Mouse (Mus musculus): ENCODE measurements around the gene Egfl6. TPM values are rescaled to one million over a fixed set of nuclear protein-coding genes. Genes with fewer than 3 reads are reported as not detected.

Gene Egfl6
- total RNA-seq (2014; rRNA removed; ENCODE audit: low replicate concordance) (not detected in 2 replicates), polyA plus RNA-seq (2015; fragmentation: Nextera tagmentation; extraction: Ambion mirVana) (0.64 and 0.86 TPM in 2 replicates)

DNA sequence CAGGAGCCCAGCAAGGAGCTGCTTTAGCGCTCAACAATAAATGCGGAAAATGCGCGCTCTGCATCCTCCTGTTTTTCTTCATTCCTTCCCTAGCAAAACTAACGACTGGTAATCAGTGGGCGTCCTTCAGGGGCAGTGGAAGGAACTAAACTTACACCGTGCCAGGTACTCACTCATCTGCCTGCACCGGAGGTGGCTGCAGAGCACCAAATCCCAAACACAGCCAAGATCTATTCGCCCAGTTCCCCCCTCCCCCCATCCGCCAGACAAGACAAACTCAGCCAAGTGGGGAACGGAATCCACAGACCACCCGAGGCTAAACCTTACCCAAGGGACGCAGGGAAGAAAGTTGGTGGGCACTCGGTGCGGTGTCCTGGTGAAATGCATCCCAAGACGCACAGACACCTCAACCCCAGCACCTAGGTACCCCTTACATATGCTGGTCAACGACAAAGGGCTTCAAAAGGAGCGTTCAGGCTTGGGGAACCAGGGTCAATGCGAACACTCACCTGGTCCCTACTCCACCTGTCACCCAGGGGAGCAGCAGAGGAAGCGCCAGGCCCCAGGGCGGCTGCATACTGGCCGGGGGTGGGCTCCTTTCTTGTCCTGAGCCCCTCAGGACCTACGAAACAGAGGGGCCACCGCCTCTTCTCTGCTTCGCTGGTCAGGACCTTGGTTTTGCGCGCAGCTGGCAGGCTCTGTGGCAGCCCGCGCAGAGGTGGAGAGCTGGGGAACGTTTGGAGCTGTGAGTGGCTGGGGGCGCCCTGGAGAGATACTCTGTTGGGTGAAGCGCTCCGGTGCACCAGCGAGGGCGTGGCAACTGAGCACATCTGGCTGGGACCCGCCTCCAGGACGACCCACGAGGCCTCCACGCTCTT, at the start of gene Egfl6:
Egfl6 (minus strand) TSS at position 774 of the 878 bp plus-strand sequence.
- no peak for ATAC-seq (ENCODE audit: insufficient read depth, low read depth)
- Histone ChIP-seq H3K27ac (ENCODE audit: low read depth) (no peak within 1 kb of the TSS), H3K4me1 (ENCODE audit: control insufficient read depth, insufficient read depth) (no peaks in the 10 kb centered on the region), H3K27me3 (ENCODE audit: control insufficient read depth, insufficient read depth, low read length) (peaks cover 10% of the 10 kb centered on the region; the same call in 1 of the 2 replicates), H3K9me3 (replicated peaks; ENCODE audit: control insufficient read depth, low read length) (no peaks in the 10 kb centered on the region), H3K4me3 (ENCODE audit: low read depth, low read length) (peak within 1 kb of the TSS; percentile 30), H3K4me2 (ENCODE audit: low read depth, low read length) (peak within 1 kb of the TSS; percentile 54), H3K36me3 (replicated peaks; ENCODE audit: control insufficient read depth, insufficient read depth, low read length) (no peaks in the 10 kb centered on the region), H3K9ac (replicated peaks; ENCODE audit: low read depth, low read length) (no peak within 1 kb of the TSS)
- TF ChIP-seq EP300 (IDR thresholded peaks at IDR 0.05; ENCODE audit: low read depth) (no peak), CTCF (IDR thresholded peaks at IDR 0.05; ENCODE audit: low read depth) (no peak)
- 17% methylated on average over 39 of the region's 39 CpGs for WGBS
- no peak for DNase-seq (ENCODE audit: low spot score)

DNA sequence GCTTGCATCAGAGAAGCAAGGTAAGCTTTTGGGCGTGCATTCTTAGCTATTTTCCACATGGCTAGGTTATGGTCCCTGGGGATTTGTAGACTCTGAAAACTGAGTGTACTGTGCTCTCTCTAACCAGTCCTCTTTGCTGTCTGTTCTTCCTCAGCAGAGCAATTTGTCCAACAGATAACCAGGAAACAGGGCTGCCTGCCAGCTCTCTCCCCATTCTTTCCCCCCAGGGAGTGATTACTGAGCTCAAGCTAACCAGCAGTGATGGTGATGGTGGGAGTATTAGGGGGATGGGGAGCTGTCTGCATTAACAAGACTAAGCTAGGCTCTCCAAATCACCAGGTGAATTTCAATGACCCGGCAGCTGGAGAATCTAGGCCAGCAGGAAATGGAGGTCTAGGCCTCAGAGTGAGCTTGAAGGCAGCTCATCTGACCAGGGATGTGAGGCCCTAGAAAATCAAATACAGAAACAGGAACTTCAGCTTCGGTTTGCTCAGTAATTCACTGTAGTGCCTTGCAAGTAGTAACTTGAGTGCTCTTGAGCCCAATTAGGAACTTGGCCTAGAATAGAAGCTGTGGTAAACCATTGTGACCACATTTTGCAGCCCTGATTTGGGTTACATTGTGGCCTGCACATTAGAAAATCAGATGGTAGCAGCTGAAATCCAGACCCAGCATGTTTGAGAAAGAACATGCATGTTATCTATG, 41.5 kb upstream of the Egfl6 start:
- TF ChIP-seq EP300 (IDR thresholded peaks at IDR 0.05; ENCODE audit: low read depth) (no peak), CTCF (IDR thresholded peaks at IDR 0.05; ENCODE audit: low read depth) (no peak)
- ATAC-seq (ENCODE audit: insufficient read depth, low read depth) (no peak), DNase-seq (ENCODE audit: low spot score) (no peak)
- H3K4me3 ChIP-seq (ENCODE audit: low read depth, low read length) = no peak overlapping the region
- WGBS = 47% methylated on average over 3 of the region's 3 CpGs
- no peak overlapping the region for H3K9ac ChIP-seq (replicated peaks; ENCODE audit: low read depth, low read length)
- no peak overlapping the region for H3K27ac ChIP-seq (ENCODE audit: low read depth)
- no peaks in the 10 kb centered on the region for H3K4me1 ChIP-seq (ENCODE audit: control insufficient read depth, insufficient read depth)
- no peaks in the 10 kb centered on the region for H3K9me3 ChIP-seq (replicated peaks; ENCODE audit: control insufficient read depth, low read length)
- H3K36me3 ChIP-seq (replicated peaks; ENCODE audit: control insufficient read depth, insufficient read depth, low read length) = no peaks in the 10 kb centered on the region
- no peaks in the 10 kb centered on the region for H3K27me3 ChIP-seq (ENCODE audit: control insufficient read depth, insufficient read depth, low read length)
- H3K4me2 ChIP-seq (ENCODE audit: low read depth, low read length) = no peak overlapping the region

DNA sequence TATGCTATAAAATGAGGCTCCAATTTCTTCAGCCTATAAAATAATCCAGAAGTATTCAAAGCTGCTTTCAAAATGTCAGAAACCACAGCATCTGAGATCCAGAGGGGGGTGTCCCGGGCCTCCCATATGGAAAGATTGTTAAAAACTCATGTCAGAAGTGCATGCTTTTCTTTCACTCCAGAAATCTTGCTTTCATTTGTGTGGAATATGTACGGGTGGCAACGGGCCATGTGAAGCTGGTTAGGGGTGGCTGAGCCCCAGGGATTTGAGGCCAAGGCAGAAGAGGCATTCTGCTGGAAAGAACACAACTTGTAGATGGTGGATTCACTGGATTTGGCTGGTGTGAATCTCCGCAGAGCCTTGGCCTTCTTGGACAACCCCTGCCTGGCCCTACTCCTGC, 40.7 kb upstream of the Egfl6 start:
- Histone ChIP-seq H3K9me3 (replicated peaks; ENCODE audit: control insufficient read depth, low read length) (no peaks in the 10 kb centered on the region), H3K4me2 (ENCODE audit: low read depth, low read length) (no peak overlapping the region), H3K27ac (ENCODE audit: low read depth) (no peak overlapping the region), H3K4me1 (ENCODE audit: control insufficient read depth, insufficient read depth) (no peaks in the 10 kb centered on the region), H3K4me3 (ENCODE audit: low read depth, low read length) (no peak overlapping the region), H3K9ac (replicated peaks; ENCODE audit: low read depth, low read length) (no peak overlapping the region), H3K27me3 (ENCODE audit: control insufficient read depth, insufficient read depth, low read length) (no peaks in the 10 kb centered on the region), H3K36me3 (replicated peaks; ENCODE audit: control insufficient read depth, insufficient read depth, low read length) (no peaks in the 10 kb centered on the region)
- ATAC-seq (ENCODE audit: insufficient read depth, low read depth) = no peak
- WGBS = 68% methylated on average over 4 of the region's 4 CpGs
- DNase-seq (ENCODE audit: low spot score) = no peak
- TF ChIP-seq CTCF (IDR thresholded peaks at IDR 0.05; ENCODE audit: low read depth) = no peak
- TF ChIP-seq EP300 (IDR thresholded peaks at IDR 0.05; ENCODE audit: low read depth) = no peak

DNA sequence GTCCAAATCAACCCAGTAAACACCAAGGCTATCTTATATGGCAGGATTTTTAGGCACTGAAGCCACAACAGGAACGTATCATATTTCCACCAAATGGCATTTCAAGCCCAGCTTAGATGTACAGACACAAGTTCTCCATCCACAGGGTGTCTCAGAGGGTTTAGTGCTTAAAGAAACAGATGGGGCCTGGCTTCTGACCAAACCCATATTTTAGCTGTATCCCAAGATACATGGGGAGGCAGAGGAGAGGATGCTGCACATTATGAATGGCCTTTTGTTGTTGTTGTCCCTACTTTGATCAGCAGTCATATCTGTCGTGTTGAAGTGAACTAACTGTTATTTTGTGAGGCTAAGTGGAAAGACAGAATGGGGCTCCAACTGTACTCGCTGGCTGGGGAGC, 37.7 kb upstream of the Egfl6 start:
- TF ChIP-seq EP300 (IDR thresholded peaks at IDR 0.05; ENCODE audit: low read depth) (no peak), CTCF (IDR thresholded peaks at IDR 0.05; ENCODE audit: low read depth) (no peak)
- H3K27ac ChIP-seq (ENCODE audit: low read depth) = no peak overlapping the region
- no peak overlapping the region for H3K9ac ChIP-seq (replicated peaks; ENCODE audit: low read depth, low read length)
- H3K4me1 ChIP-seq (ENCODE audit: control insufficient read depth, insufficient read depth) = no peaks in the 10 kb centered on the region
- ATAC-seq (ENCODE audit: insufficient read depth, low read depth) = no peak
- H3K4me2 ChIP-seq (ENCODE audit: low read depth, low read length) = no peak overlapping the region
- no peaks in the 10 kb centered on the region for H3K36me3 ChIP-seq (replicated peaks; ENCODE audit: control insufficient read depth, insufficient read depth, low read length)
- no peaks in the 10 kb centered on the region; the same call in 1 of the 2 replicates for H3K9me3 ChIP-seq (replicated peaks; ENCODE audit: control insufficient read depth, low read length)
- WGBS = 66% methylated on average over 3 of the region's 3 CpGs
- no peaks in the 10 kb centered on the region for H3K27me3 ChIP-seq (ENCODE audit: control insufficient read depth, insufficient read depth, low read length)
- no peak overlapping the region for H3K4me3 ChIP-seq (ENCODE audit: low read depth, low read length)
- no peak for DNase-seq (ENCODE audit: low spot score)

DNA sequence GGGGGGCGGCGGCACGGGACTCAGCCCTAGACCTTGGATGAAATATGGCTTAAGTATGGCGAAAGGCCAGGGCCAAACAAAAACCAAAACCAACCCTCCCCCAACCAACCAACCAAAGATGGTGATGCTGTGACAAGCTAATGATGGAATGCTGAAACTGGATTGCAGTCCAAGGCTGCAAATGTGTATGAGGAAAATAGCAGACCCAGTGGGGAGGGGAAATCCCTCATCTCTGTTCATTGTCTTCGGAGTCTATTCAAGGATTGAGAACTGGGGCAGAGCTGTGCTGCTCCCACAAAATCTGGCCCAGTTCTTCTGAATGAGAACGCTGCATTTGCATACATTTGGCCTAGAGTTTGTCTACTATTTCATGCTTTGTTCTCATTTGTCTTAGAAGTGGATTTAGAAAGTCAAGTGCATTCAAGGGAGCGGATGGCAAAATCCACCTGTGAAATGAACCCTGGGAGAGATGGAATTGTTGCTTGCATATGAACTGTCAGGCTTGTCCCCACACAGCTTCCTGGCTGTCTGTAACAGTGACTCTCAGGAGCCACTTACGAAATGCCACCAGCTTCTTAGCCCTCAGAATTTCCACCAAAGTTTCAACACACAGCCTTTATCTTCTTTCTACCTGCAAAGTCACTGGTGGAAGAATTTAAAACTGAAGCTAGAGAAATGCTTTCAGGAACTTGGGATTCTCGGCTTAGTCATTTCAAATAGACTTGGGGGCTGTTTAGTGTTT, 36.2 kb upstream of the Egfl6 start:
- 62% methylated on average over 9 of the region's 9 CpGs for WGBS
- H3K36me3 ChIP-seq (replicated peaks; ENCODE audit: control insufficient read depth, insufficient read depth, low read length) = no peaks in the 10 kb centered on the region
- no peak overlapping the region for H3K4me3 ChIP-seq (ENCODE audit: low read depth, low read length)
- H3K9me3 ChIP-seq (replicated peaks; ENCODE audit: control insufficient read depth, low read length) = no peaks in the 10 kb centered on the region; the same call in 1 of the 2 replicates
- ATAC-seq (ENCODE audit: insufficient read depth, low read depth) (no peak), DNase-seq (ENCODE audit: low spot score) (no peak)
- H3K27me3 ChIP-seq (ENCODE audit: control insufficient read depth, insufficient read depth, low read length) = no peaks in the 10 kb centered on the region
- H3K4me1 ChIP-seq (ENCODE audit: control insufficient read depth, insufficient read depth) = no peaks in the 10 kb centered on the region
- TF ChIP-seq EP300 (IDR thresholded peaks at IDR 0.05; ENCODE audit: low read depth) = no peak
- no peak for TF ChIP-seq CTCF (IDR thresholded peaks at IDR 0.05; ENCODE audit: low read depth)
- H3K4me2 ChIP-seq (ENCODE audit: low read depth, low read length) = no peak overlapping the region
- no peak overlapping the region for H3K27ac ChIP-seq (ENCODE audit: low read depth)
- no peak overlapping the region for H3K9ac ChIP-seq (replicated peaks; ENCODE audit: low read depth, low read length)

Data from heart, postnatal 0 days (tissue).